ENCODE assay signal across 13 mouse cellular contexts in the genomic region with DNA sequence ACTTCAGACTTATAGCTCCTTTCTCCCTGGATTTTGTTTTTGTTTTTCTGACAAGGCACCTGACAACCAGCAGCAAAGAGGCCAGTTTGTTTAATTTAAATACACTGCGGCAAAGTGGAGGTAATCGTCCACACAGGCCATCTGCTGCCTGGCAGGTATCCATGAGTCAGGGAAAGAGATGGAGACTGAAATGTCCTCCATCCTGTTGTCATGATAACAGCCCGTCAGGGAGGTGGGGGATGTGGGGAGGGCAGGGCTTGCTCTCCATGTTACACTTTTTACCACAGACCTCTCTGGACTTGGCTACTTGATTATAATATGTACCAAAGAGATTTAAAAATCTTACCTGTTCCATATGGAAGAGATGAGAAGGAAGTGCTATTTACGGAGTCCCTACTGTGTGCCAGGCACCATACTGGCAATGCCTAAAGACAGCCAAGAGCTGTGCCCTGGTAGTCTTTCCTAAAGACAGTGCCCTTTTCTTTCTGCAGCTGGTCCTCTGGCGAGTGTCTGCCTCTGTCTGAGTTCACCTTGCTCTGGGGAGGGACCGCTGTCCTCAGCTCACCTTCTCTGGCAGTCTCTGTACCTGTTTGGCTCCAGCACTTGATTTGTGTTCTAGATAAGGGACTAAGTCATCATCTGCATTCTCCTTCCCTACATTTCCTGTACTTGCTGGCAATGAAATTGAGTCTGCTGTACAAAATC. TPM values are rescaled to one million over a fixed set of nuclear protein-coding genes. Genes with fewer than 3 reads are reported as not detected.
A peak's percentile ranks its signal among the peaks of the same experiment; 100 is the strongest.
DNase-seq lines count a peak whose midpoint lies in the region; ATAC-seq lines count a peak whose summit lies in the region.
"Had no signal": no experiment of that assay in that cellular context is flagged by ENCODE, and none has a peak within 500 bp of the region (broad histone marks: within the 10 kb centered on the region; RNA-seq: fewer than 3 reads in every experiment).

No protein-coding gene starts in this region.

- peak overlapping the region; percentile 68 for H3K27ac ChIP-seq in hindbrain, embryonic 15.5 days (replicated peaks)
- no peak overlapping the region for H3K27ac ChIP-seq in hindbrain, embryonic 11.5 days (ENCODE audit: low read depth, low read length)
- H3K27ac ChIP-seq: midbrain, embryonic 12.5 days had no signal

- DNase-seq in hindbrain, embryonic 11.5 days (ENCODE audit: low spot score): no peak
- peak; percentile 32 for DNase-seq in urinary bladder, postnatal 14 days (ENCODE audit: low spot score)
- no peak for DNase-seq in urinary bladder, postnatal 10 days (ENCODE audit: low spot score)
- peak; percentile 91 to 94 for DNase-seq in cerebellum, postnatal 36 days
- no peak for DNase-seq in heart, postnatal 25 days (ENCODE audit: low spot score)
- DNase-seq in adrenal gland, adult 8-10 months: no peak
- DNase-seq: kidney, postnatal 10 days; liver; lung, postnatal 10 days; thymus, adult 18-20 months had no signal

- intact Hi-C loops in heart, postnatal 25 days (cut with DNase I): no loop called here

- H3K4me1 ChIP-seq in hindbrain, embryonic 15.5 days (replicated peaks): peaks cover 10% of the 10 kb centered on the region
- no peaks in the 10 kb centered on the region for H3K4me1 ChIP-seq in hindbrain, embryonic 11.5 days (replicated peaks; ENCODE audit: control insufficient read depth, insufficient read depth, low read length)
- H3K4me1 ChIP-seq: midbrain, embryonic 12.5 days had no signal

- H3K4me2 ChIP-seq in hindbrain, embryonic 15.5 days: no peak overlapping the region
- H3K4me2 ChIP-seq in hindbrain, embryonic 11.5 days (replicated peaks; ENCODE audit: low read depth, low read length): no peak overlapping the region
- H3K4me2 ChIP-seq: heart, embryonic 11.5 days; midbrain, embryonic 12.5 days had no signal

- WGBS in hindbrain, embryonic 15.5 days: 53% methylated on average over 6 of the region's 6 CpGs
- WGBS in hindbrain, embryonic 11.5 days: 83% methylated on average over 6 of the region's 6 CpGs

- H3K27me3 ChIP-seq in hindbrain, embryonic 15.5 days: no peaks in the 10 kb centered on the region
- no peaks in the 10 kb centered on the region for H3K27me3 ChIP-seq in hindbrain, embryonic 11.5 days (ENCODE audit: control insufficient read depth, insufficient read depth, low read length)
- H3K27me3 ChIP-seq: midbrain, embryonic 12.5 days had no signal

- no peaks in the 10 kb centered on the region for H3K9me3 ChIP-seq in hindbrain, embryonic 15.5 days
- H3K9me3 ChIP-seq in hindbrain, embryonic 11.5 days (ENCODE audit: control insufficient read depth, low read length): no peaks in the 10 kb centered on the region
- H3K9me3 ChIP-seq: midbrain, embryonic 12.5 days had no signal

- H3K36me3 ChIP-seq in hindbrain, embryonic 15.5 days: no peaks in the 10 kb centered on the region
- H3K36me3 ChIP-seq in hindbrain, embryonic 11.5 days (ENCODE audit: control insufficient read depth, insufficient read depth, low read length): no peaks in the 10 kb centered on the region
- H3K36me3 ChIP-seq: midbrain, embryonic 12.5 days had no signal

- no peak overlapping the region for H3K4me3 ChIP-seq in hindbrain, embryonic 15.5 days
- no peak overlapping the region for H3K4me3 ChIP-seq in hindbrain, embryonic 11.5 days (ENCODE audit: low read depth, low read length)
- H3K4me3 ChIP-seq: midbrain, embryonic 12.5 days had no signal

- H3K9ac ChIP-seq in hindbrain, embryonic 15.5 days: 0 out of 2 replicates have a peak overlapping the region, but pooled peaks have one; percentile 7
- H3K9ac ChIP-seq in hindbrain, embryonic 11.5 days (ENCODE audit: low read depth, low read length): no peak overlapping the region
- H3K9ac ChIP-seq: midbrain, embryonic 12.5 days had no signal

- ATAC-seq in hindbrain, embryonic 15.5 days (ENCODE audit: low FRiP score, low read depth): peak; percentile 79
- ATAC-seq in hindbrain, embryonic 11.5 days (ENCODE audit: low FRiP score): no peak

RNA-seq across cellular contexts. Expression of a gene that starts 44.1 kb away (rescaled TPM):
- polyA plus RNA-seq in hindbrain, embryonic 15.5 days (2015; fragmentation: Nextera tagmentation; extraction: Ambion mirVana): 109 and 144 TPM in 2 replicates
- polyA plus RNA-seq in hindbrain, embryonic 11.5 days (2014; fragmentation: Nextera tagmentation; extraction: Ambion mirVana): 68.6 and 75.5 TPM in 2 replicates
- total RNA-seq in heart, postnatal 25 days (2021): 10 to 100 TPM; 85.3 to 95.1 TPM
- total RNA-seq in adrenal gland, adult 8-10 months (2022): 10 to 100 TPM; 35.5 to 81.6 (median 56.9) TPM

Comparison
In these comparisons a context has a peak if more than half of its experiments do, and no peak if none do; other contexts are left out.
1. DNase-seq: peak in urinary bladder, postnatal 14 days (single experiment) and cerebellum, postnatal 36 days (2 of 2); none in hindbrain, embryonic 11.5 days (single experiment), urinary bladder, postnatal 10 days (single experiment), heart, postnatal 25 days (single experiment) and adrenal gland, adult 8-10 months (single experiment).